Mouse (Mus musculus) lung, postnatal 25 days (tissue): ENCODE results near the gene Spink4.
"Not testable (repeated sequence)": the region's sequence is repeated elsewhere in the genome, so short reads cannot be mapped to it uniquely, and the experiment has no call there.

ENCODE experiments used
- DNase-seq: peaks from one replicate; pipeline ENCODE4 v3.0.0; 2022; ENCODE audit warnings: low spot score

Spink4 gene

DNA sequence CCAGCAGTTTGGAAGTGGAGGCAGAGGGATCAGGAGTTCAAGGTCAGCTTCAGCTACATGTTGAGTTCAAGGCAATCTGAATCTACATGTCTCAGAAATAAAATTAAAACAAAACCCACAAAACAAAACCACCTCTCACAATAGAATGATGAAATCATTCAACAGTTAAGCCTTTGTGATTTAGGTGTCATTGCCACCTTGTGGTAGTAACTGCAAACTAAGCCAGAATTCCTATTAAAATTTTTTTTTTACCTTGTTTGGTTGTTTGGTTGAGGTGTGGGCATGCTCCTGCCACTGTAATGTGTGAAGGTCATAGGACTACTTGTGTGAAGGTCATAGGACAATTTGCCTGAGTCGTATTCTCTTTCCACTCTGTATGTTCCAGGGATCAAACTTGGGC is 13.6 kb upstream of the Spink4 start:
- peak; percentile 56 for DNase-seq

DNA sequence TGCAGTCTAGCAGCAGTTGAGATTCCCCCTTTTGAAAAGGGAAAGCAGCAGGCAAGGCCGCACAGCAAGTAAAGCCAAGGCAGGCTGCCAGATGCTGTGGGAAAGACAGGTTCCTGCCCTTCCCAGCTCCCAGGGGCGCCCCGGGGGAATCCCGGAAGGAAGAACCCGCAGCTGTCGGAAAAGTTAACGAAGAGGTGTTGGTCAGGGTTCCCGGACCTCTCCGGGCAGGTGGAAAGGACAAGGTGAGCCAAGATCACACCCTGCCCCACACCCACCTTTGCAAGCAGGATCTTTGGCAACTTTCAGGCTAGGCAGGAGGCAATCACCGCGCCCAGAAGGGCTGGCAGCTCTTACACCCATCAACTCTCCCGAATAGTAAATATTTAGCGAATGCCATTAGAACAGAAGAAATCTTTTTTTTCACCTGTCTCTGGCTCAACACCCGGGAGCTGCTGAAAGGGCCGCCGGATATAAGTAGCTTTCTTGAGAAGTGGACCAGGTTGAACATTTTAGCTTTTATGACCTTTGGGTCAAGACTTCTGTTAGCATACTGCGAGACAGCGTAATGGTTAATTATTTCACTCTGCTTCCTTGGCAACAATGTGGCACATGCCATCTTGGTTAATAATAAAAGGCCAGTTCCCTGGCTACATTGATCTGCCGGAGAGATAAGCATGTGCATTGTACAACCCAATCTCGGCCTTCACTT is 11.4 kb upstream of the Spink4 start:
- DNase-seq = peak; percentile 72

DNA sequence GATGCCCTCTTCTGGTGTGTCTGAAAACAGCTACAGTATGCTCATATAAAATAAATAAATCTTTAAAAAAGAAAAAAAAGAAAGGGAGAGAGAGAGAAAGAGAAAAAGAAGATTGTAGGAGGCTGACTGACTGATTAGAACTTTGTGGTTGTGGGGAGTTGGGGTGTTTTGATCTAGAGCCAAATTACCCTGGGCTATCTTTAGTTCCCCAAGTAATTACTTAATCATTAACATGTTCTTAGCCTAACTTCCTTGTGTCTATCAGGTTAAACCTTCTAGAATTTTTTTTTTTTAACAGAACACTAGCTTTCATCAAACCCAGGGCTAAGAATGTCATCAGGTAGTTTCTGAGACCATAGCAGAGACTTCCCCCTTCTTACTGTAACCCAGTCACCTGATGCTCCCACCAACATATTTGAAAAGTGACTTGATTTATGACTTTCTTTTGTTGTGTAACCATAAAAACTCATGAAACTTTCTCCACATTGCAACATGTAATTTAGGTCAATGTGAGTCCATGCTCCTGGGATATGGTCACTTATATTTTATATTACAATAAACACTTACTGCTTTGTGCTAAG is 5.5 kb upstream of the Spink4 start:
- no peak for DNase-seq

DNA sequence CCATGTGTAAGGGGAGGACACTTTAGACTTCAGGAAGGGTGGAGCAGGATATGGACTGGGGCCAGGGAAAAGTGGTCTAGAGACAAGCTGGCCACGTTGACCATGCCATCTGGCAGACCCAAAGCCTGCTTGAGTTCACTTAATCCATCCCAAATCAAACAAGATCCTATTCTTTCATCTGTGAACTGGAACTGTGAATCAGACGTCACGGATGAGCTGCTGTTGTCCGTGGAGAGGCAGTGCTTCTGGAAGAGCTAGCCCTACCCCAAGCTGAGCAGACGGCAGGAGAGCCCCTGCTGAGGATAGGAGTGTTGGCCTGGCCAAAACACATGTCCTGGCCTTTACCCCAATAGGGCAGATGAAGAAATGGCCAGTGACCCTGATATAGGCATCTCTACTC is 3.9 kb upstream of the Spink4 start:
- no peak for DNase-seq

DNA sequence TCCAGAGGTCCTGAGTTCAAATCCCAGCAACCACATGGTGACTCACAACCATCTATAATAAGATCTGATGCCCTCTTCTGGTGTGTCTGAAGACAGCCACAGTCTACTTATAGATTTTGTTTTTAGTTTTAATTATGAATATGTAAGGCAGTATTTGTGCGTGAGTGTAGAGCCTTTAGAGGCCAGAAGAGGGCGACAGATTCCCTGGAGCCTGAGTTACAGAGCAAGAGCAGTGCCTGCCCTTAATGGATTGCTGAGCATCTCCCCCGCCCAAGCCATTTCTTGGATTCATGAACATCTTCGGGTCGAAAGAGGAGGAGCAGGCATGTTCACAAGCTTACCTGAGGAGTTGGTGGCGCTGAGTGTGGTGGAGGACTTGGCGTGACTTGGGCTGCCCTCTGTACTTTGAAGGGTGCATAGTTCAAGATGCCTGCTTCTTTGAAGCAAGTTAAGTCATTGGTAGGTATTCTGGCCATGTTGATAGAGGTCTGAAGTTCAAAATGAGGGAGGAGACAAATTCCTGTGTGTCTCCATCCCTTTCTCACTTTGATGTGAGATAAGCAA is 3.2 kb upstream of the Spink4 start:
- no peak for DNase-seq

DNA sequence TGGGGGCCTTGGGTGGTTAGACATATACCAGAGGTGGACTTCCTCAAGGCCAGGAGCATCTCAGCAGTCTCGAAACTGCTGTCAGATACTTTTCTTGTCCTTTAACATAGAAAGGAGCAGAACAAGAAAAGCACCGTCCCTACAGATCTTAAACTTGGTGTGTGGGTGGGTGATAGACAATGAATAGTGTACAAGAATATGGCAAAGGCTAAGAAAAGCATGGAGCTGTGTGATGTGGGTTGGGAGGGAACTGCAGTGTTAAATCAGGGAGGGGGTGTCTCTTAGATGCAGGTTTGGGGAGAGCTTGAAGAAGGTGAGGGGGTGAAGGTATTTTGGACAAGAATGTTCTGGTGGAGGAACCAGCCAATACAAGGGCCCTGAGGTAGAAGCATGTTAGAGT is 724 bp downstream of the Spink4 start:
- DNase-seq = no peak

DNA sequence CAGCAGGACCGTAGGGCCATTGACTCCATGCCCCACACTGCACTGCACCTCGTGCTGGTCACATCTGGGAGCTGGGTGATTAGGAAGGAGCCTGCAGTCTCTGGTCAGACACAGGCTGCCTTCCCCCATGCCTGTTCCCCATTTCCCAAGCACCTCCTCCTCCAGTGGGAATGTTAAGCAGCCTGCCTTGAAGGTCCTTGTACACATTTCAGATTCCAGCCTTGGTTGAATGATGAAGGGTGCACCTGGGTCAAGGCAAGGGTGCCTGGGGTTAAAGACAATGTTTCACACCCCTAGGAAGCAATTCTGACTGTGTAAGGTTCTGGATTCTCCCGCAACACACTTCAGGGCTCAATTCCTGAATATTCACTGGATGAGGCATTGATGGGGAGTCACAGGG is 1.4 kb downstream of the Spink4 start:
- DNase-seq = peak; percentile 23

DNA sequence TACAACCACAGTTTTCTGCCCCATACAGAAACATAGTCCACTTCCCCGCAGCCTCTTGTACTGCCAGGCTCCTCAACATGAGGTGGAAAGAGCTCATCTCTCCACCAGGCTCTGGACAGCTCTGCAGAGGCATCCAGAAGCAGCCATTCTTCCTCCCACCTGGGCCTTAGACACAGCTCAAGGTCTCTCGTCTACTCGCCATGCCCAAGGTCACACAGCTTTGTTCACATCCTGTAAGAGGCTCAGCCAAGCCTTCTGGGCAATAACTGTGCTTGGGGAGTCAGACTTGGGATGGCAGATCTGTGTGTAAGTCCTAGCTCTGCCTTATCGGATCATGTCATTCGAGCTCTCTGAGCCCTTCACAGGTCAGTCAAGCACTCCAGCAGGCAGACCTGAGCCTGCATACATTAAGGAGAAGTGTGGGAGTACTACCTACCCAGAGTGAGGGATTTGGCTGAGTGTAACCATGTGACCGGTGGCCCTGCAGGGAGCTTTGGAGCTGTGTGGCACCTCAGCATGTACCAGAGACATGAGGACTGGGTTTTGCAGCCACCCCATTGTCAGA is 3.3 kb downstream of the Spink4 start:
- DNase-seq = no peak

DNA sequence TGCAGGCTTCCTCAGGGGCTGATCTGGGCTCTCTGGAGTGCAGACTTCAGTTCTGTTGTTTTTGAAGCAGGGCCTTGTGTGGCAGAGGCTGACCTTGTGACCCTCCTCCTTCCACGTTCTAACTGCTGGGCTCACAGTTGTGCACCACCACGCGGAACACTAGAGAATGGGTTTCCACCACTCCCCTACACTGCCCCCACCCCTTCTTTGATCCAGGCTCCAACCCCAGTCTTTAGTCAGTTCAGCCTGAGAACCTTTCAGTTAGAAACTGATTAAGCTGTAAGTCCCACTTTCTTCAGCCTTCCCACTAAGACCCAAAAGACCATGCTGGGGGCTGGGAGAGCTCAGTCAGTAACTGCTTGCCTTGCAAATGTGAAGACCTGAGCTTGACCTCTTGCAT is 5.7 kb downstream of the Spink4 start:
- no peak for DNase-seq

DNA sequence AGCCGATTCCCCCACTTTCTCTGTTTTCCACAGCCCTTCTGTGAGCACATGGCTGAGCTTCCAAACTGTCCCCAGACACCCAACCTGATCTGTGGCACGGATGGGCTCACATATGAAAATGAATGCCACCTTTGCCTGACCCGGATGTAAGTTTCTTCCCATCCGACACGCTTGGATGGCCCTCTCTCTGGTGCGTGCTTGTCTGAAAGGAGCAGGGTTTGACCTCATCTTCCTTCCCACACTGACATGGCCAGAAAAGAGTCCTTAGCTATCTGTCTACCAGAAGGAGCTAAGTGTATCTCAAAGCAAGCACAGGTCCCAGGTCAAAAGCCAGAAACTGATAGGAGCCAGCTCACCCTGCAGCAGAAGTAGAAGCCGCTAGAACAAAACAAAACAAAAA is 9.2 kb downstream of the Spink4 start:
- no peak for DNase-seq

DNA sequence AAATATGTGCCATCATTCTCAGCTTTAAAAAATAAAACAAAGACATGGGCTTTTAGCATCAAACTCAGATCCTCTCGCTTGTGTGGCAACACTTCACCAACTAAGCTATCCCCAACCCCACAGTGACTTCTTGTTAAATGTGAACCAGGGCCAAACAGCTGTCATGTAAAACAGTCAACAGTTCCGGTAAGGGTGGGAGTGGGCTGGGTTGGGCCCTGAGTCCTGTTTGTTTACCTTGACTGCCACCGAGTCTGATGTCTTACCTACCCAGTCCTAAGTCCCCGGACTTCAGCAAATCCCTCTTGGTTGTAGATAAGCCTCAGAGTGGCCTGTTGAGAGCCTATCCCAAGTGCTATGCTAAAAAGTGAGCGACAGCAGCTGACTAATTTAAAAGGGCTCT is 13.8 kb downstream of the Spink4 start:
- no peak for DNase-seq

DNA sequence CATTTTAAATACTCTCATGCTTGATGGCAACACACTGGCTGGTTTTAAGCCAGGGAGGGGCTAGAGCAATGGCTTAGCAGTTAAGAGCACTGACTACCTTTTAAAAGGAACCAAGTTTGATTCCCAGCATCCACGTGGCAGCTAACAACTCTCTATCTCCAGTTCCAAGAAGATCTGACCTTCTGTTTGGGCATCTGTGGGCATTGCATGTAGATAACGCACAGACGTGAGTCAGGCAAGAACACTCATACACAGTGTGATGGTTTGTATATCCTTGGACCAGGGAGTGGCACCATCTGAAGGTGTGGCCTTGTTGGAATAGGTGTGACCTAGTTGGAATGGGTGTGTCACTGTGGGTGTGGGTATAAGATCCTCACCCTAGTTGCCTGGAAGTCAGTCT is 14.5 kb downstream of the Spink4 start:
- not testable (repeated sequence) for DNase-seq

DNA sequence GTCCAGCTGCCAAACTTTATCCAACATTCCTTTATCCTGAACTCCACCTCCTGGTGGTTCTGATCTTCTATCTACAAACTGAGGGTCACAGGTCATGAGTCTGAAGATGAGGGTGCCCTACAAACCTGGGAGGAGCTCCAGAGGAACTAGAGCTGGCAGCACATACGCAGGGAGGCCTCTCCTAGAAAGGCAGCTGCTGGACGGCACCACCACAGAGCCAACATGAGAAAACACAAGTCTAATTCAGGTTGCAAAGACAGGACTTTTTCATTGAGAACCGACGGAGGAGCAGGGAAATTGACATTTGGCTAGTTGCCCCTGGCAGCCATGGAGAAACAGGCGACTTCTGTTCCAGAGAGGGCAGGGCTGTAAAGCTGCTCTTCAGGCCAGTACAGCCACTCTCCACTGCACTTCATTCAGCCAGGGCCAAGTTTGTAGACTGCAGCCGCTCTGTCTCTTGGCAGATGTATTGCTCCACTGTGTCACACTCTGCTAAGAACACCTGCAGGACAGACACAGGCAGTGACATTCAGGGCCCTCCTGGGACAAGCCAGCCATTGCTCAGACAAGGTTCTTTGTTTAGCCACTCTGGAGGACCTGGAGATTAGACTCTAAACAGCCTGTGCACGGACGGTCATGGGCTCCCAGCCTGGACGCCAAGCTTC is 16.5 kb downstream of the Spink4 start:
- DNase-seq = peak; percentile 53

DNA sequence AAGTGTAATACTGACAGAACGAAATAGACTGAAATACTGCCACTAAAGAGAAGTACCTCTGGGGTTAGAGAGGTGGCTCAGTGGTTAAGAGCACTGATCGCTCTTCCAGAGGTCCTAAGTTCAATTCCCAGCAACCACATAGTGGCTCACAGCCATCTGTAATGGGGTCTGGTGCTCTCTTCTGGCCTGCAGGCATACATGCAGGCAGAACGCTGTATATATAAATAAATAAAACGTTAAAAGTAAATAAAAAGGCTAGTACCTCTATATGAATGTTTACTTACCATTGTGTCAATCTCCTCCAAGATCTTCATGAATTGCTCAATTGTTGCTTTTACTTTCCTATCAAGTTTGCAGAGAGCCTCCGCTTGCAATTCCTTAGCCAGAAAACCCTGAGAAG is 18.9 kb downstream of the Spink4 start:
- no peak for DNase-seq

DNA sequence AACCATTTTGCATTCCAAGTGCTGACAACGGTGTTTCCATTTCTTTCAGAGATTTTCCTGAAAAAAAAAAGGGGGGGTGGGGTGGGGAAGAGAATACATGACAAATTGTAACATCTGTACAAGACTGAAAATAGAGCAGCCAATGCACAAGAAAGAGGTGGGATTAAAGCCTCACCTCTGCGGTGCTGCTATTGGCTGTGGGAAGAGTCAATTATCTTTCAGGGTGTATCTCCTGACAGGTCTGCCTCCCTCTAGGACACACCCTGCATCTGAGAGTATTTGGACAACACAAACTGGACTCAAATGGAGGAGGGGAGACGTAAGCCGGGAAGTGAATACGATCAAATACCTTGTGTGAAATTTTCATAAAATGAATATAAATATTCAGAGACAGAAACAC is 23.8 kb downstream of the Spink4 start:
- DNase-seq = no peak

DNA sequence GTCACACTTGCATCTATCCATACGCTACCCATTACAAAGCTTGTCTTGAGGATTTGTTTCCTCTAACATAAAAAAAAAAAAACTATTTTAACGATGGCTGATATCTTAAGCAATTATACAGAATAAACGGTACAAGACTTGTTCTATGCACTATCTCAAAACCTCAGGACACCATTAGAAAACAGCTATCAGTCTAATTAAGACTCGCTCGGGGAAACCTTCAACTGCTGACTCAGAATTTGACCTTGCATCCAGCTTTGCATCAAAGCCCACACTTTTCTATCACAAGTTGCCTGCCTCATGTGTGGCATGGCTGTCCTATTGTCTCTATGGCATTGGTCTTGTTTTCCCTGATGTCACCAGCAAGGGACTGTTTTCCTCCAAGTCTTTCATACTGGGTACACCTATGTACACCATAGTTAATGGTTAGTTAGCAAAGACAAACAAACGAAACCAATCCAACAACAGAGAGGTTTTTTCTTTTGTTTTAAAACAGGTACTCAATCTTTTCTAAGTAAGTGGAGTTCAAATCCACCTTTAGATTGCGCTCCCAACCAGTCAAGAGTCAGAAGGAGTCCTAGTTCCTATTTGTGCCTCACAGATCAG is 26.8 kb downstream of the Spink4 start:
- no peak for DNase-seq

DNA sequence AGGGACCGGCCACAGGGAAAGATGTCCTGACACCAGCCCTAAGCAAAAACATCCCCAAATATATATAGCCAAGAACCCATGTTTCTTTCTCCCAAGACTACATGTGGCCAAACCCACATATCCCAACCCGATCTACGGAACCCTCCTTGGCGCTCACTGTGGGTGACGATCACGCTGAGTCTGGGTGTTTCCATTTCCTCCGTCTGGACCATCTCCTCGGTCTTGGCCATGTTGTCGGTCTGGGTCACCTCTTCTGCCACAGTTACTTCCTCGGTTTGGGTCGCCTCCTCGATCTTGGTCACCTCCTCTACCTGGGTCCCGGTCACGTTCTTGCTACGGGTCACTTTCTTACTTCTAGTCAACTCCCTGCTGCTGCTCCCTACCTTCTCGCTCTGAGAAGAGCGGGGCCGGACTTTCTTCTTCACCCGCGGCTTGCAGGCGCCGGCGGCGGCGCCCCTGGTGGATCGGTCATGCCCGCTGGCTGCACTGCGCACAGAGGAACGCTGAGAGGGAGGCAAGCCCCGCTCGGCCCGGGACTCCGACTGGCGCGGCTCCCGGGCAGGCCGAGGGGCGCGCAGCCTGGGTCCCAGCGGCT is 27.8 kb downstream of the Spink4 start:
- no peak for DNase-seq

DNA sequence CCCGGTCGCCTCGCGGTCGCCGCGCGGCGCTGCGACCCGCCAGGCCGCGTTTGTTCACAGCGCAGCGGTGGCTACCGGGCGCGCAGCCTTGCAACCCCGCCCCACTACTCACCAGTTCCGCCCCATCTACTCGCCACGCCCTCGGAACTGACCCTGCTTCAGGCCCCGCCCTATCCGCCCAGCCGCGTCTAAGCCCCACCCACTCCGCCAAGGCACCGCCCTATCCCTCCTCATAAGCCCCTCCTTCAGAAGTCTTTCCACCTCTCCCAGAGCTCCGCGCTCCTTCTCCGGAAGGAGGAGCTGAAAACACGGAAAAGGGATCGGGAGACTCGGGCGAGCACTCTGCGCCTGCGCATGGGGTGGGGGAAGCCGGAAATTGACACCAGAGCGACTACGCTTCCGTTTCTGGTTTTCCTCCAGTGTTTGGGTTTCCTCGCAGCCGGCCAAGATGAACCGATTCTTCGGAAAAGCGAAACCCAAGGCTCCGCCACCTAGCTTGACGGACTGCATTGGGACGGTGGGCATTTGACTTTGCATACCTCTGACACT is 28.4 kb downstream of the Spink4 start, which contains the start of the genes Bag1 and Chmp5:
Bag1 (minus strand) TSS at position 135 of the 549 bp plus-strand sequence.
Chmp5 (plus strand) TSS at position 248 of the 549 bp plus-strand sequence.
- DNase-seq = peak; percentile 99

DNA sequence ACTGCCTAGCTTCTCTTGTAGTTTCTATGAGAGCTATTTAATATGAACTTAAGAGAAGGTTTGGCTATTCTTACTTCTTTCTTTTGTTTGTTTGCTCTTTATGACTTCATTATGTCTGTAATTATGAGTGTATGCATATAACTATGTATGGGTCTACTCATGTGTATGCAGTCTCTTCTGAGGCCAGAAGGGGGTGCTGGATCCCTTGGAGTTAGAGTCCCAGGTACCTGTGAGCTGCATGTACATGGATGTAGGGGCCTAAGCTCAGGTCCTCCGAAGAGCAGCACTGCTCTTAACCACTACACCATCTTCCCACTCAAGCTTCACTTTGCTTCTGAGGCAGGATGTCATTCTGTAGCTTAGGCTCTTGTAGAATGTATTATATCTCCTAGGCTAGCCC is 33.7 kb downstream of the Spink4 start:
- peak; percentile 8 for DNase-seq

DNA sequence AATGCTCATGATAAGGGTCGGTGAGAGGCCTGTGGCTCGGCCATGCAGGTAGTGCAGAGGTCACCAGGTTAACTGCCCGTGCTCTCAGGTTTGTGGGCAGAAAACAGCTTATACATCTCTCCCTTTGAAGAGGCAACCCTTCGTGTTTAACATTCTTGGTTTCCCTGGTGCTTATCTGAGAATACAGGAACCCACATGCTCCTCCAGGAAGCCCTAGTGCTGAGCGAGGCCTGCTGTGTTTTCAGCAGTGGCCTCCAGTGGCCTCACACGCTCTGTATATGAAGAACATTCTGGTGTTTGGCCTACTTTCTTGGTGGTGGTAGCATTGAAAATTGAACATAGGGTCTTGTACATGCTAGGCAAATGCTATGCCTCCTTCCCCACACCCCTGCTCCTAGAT is 36.1 kb downstream of the Spink4 start:
- no peak for DNase-seq

DNA sequence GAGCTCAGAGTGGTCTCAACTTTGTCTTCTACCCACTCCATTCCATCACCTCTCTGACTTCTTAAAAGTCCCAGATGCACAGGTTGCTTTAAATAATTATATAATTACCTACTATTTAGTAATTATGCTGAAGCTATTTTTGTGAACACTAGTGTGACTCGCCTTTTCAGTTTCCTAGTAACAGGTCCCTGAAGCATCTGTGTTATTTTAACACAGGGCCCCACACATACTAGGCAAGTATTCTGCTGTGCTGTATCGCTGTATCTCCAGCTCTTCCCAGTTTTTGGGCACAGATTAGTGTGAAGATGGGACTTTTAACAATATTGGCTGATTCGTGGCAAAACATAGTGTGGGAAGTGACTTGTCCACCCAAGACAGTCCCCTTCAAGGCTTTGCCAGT is 43.7 kb downstream of the Spink4 start:
- DNase-seq = no peak

DNA sequence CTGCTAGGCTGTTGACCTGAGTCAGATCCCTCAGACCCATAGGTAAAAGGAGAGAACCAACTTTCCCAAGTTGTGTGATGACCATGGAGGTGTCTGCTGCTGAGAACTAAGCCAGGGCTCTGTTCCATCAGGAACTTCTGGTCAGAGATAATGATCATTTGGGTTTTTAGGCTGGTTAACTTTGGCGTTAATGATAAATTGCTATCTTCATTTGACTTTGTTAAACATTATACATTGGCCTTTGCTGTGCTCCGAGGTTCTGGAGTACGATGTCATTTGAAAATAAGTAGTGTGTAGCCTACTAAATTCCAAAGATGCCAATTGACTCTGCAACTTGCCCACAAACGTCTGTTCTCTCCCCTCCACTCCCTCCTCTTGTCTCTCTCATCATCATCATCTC is 49.3 kb downstream of the Spink4 start:
- no peak for DNase-seq
